Mouse (Mus musculus): ENCODE measurements at regions not wholly inside any gene's neighbourhood (a gene's known extent, or its start where the extent isn't known, plus 50 kb on each side); places are given as distances from the start of the nearest gene placed in this dataset.

DNA sequence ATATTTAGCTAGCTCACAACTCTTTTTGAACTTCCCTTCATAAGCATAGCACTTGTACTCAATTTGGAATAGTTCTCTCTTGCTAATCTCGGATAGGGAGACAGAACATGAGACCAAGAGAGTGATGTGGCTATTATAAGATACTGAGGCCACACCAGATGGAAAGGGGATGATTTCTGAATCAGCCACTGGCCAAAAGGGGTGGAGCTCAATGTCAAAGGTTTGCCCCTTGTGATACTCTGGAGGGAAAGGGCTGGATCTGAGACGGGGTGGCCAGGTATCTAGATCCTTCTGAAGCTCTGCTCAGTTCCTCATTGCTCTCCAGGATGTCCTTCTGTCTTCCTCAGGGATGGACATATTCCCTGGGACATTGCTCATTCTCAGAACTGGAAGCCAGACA is 277.6 kb downstream of the Ccser2 start:
- TF ChIP-seq POLR2AphosphoS2 (IDR thresholded peaks at IDR 0.05; ENCODE audit: insufficient read length, low read depth) (no peak), TCF12 (IDR thresholded peaks at IDR 0.05; ENCODE audit: insufficient read depth, poor library complexity, severe bottlenecking) (no peak), POLR2A (IDR thresholded peaks at IDR 0.05; ENCODE audit: insufficient read length, low read depth) (no peak), MAX (IDR thresholded peaks at IDR 0.05; ENCODE audit: low read depth) (no peak)
